Mouse (Mus musculus): ENCODE data around the gene Borcs6.
A peak's percentile ranks its signal among the peaks of the same experiment; 100 is the strongest.

GRCm38 (mm10) chr11:69092386-69092751 is 32.9 kb downstream of the Borcs6 start:
- TF ChIP-seq CTCF (IDR thresholded peaks at IDR 0.05; ENCODE audit: control insufficient read depth, insufficient read depth, insufficient replicate concordance, low read depth, low read length), result peak; percentile 83; the same call in 1 of the 2 replicates
- TF ChIP-seq POLR2A (IDR thresholded peaks at IDR 0.05; ENCODE audit: control insufficient read depth, low read depth, low read length), result no peak
